Mouse (Mus musculus): ENCODE data around the gene Rasal3.

DNA sequence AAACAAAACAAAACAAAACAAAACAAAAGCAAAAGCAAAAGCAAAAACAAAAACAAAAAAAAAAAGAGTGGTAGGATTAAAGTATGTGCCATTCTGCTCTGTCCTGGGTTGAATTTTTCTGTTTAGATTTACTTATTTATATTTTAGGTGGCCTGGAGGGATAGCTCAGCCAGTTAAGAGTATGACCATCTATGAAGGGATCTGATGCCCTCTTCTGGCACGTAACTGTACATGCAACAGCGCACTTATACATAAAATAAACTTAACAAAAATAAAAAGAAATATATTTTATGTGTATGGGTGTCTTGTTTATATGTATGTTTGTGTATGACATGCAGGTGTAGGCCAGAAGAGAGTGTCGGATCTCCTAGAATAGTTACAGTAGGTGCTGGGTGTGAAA is 28.6 kb upstream of the Rasal3 start:
- TF ChIP-seq EP300 (IDR thresholded peaks at IDR 0.05; ENCODE audit: low read depth), result no peak
- TF ChIP-seq CTCF (IDR thresholded peaks at IDR 0.05; ENCODE audit: low read depth), result peak; percentile 54

Measured in liver, embryonic 14.5 days (tissue).